ENCODE assay signal across 24 mouse cellular contexts in genomic region chr9:39909939-39910338, GRCm38 (mm10). TPM values are rescaled to one million over a fixed set of nuclear protein-coding genes. Genes with fewer than 3 reads are reported as not detected.
DNase-seq lines count a peak whose midpoint lies in the region; ATAC-seq and TF ChIP-seq lines count a peak whose summit lies in the region.
"Had no signal": no experiment of that assay in that cellular context is flagged by ENCODE, and none has a peak within 500 bp of the region (broad histone marks: within the 10 kb centered on the region; RNA-seq: fewer than 3 reads in every experiment).

No protein-coding gene starts in this region.

- H3K9me3 ChIP-seq in MEL (replicated peaks; ENCODE audit: insufficient read depth, low read length), result no peaks in the 10 kb centered on the region
- H3K9me3 ChIP-seq in forebrain, embryonic 10.5 days, result no peaks in the 10 kb centered on the region
- H3K9me3 ChIP-seq: embryonic facial prominence, embryonic 10.5 days; heart, embryonic 13.5 days; hindbrain, embryonic 12.5 days had no signal

- no peaks in the 10 kb centered on the region for H3K36me3 ChIP-seq in MEL (ENCODE audit: control insufficient read depth in 1 of 2, insufficient read depth in 2 of 2, low read length in 2 of 2)
- H3K36me3 ChIP-seq in forebrain, embryonic 10.5 days (replicated peaks), result no peaks in the 10 kb centered on the region
- H3K36me3 ChIP-seq: embryonic facial prominence, embryonic 10.5 days; heart, embryonic 13.5 days; hindbrain, embryonic 12.5 days had no signal

- DNase-seq in 416B (ENCODE audit: low read depth) (peak; percentile 62), MEL (ENCODE audit: low read depth, low spot score) (peak; percentile 5)
- no peak for DNase-seq in forebrain, embryonic 10.5 days (ENCODE audit: extremely low spot score, low spot score)
- no peak for DNase-seq in neural tube, embryonic 10.5 days (ENCODE audit: extremely low spot score, low spot score)
- DNase-seq in spleen, adult 12 weeks (ENCODE audit: low spot score), result no peak
- DNase-seq: adrenal gland, adult 2 months; adrenal gland, postnatal 25 days; cerebellum, adult 2 months; cerebellum, postnatal 25 days; gastrocnemius, adult 2 months; gastrocnemius, postnatal 25 days; heart, adult 11 months; heart, postnatal 36 days had no signal

- H3K27me3 ChIP-seq in MEL (ENCODE audit: control insufficient read depth in 1 of 2, insufficient read depth in 2 of 2, low read length in 2 of 2), result no peaks in the 10 kb centered on the region
- H3K27me3 ChIP-seq in forebrain, embryonic 10.5 days (ENCODE audit: poor library complexity, severe bottlenecking), result no peaks in the 10 kb centered on the region
- H3K27me3 ChIP-seq: heart, embryonic 13.5 days; hindbrain, embryonic 12.5 days had no signal

- no peak for TF ChIP-seq RAD21 in MEL (IDR thresholded peaks at IDR 0.05; ENCODE audit: low read depth, low read length)

- TF ChIP-seq EP300 in MEL (IDR thresholded peaks at IDR 0.05; ENCODE audit: low read depth in 1 of 2, low read length in 2 of 2), result no peak

- peak; percentile 55 to 77; a peak in 3 of 4 replicates for ATAC-seq in hematopoietic stem cell, adult 5-6 weeks (replicated peaks in 1 of 2; ENCODE audit: insufficient read depth in 1 of 2, low FRiP score in 2 of 2, low TSS enrichment in 1 of 2, low read depth in 1 of 2, poor library complexity in 2 of 2, severe bottlenecking in 2 of 2)
- 0 out of 2 replicates have a peak, but pooled peaks have one; percentile 43 for ATAC-seq in monocyte, adult 5-6 weeks (replicated peaks; ENCODE audit: insufficient number of reproducible peaks, low FRiP score, low TSS enrichment, poor library complexity, severe bottlenecking)
- ATAC-seq: forebrain, embryonic 14.5 days; hindbrain, embryonic 16.5 days; inflammation-experienced regulatory T-cells, adult 6 months had no signal

- 88% methylated on average over 3 of the region's 3 CpGs for WGBS in forebrain, embryonic 10.5 days

- H3K79me2 ChIP-seq in MEL (ENCODE audit: control insufficient read depth, insufficient read depth, low read length, poor library complexity), result no peaks in the 10 kb centered on the region

- no peak overlapping the region for H3K9ac ChIP-seq in MEL (ENCODE audit: control insufficient read depth, low read depth, low read length, poor library complexity, severe bottlenecking)
- H3K9ac ChIP-seq: heart, embryonic 13.5 days; hindbrain, embryonic 12.5 days had no signal

- TF ChIP-seq CTCF in MEL (IDR thresholded peaks at IDR 0.05 in 2 of 3, conservative IDR thresholded peaks at IDR 0.05 in 1 of 3; ENCODE audit: control insufficient read depth in 1 of 3, insufficient read depth in 1 of 3, low read depth in 2 of 3, low read length in 3 of 3, poor library complexity in 1 of 3, severe bottlenecking in 1 of 3), result no peak

- H3K27ac ChIP-seq in MEL (ENCODE audit: control insufficient read depth, low read depth, low read length), result no peak overlapping the region
- H3K27ac ChIP-seq in forebrain, embryonic 10.5 days, result no peak overlapping the region
- H3K27ac ChIP-seq: embryonic facial prominence, embryonic 10.5 days; gastrocnemius, adult 2 months; heart, embryonic 13.5 days; hindbrain, embryonic 12.5 days had no signal

- H3K4me1 ChIP-seq in MEL (ENCODE audit: control insufficient read depth in 1 of 2, insufficient read depth in 2 of 2, low read length in 2 of 2), result no peaks in the 10 kb centered on the region
- H3K4me1 ChIP-seq in forebrain, embryonic 10.5 days, result no peaks in the 10 kb centered on the region
- H3K4me1 ChIP-seq: embryonic facial prominence, embryonic 10.5 days; heart, embryonic 13.5 days; hindbrain, embryonic 12.5 days had no signal

- no peak overlapping the region for H3K4me3 ChIP-seq in MEL (ENCODE audit: control insufficient read depth in 1 of 2, insufficient read depth in 1 of 2, low read depth in 2 of 2, low read length in 2 of 2)
- H3K4me3 ChIP-seq in forebrain, embryonic 10.5 days, result no peak overlapping the region
- H3K4me3 ChIP-seq: embryonic facial prominence, embryonic 10.5 days; gastrocnemius, adult 2 months; heart, embryonic 13.5 days; hindbrain, embryonic 12.5 days had no signal

- TF ChIP-seq POLR2A in MEL (IDR thresholded peaks at IDR 0.05; ENCODE audit: control insufficient read depth in 1 of 2, insufficient read depth in 1 of 2, low read depth in 1 of 2, low read length in 2 of 2, poor library complexity in 1 of 2), result no peak

TF ChIP-seq in MEL, 35 proteins besides CTCF, POLR2A, EP300 and RAD21:
- no peak for TF ChIP-seq USF1 (IDR thresholded peaks at IDR 0.05; ENCODE audit: low read depth, low read length)
- TF ChIP-seq CHD1 (IDR thresholded peaks at IDR 0.05; ENCODE audit: low read depth, low read length), result no peak
- no peak for TF ChIP-seq MXI1 (IDR thresholded peaks at IDR 0.05; ENCODE audit: low read depth, low read length)
- no peak for TF ChIP-seq ZC3H11A (IDR thresholded peaks at IDR 0.05; ENCODE audit: low read depth, low read length)
- no peak for TF ChIP-seq RCOR1 (IDR thresholded peaks at IDR 0.05; ENCODE audit: low read depth, low read length)
- no peak for TF ChIP-seq JUND (IDR thresholded peaks at IDR 0.05; ENCODE audit: low read depth, low read length)
- no peak for TF ChIP-seq USF2 (IDR thresholded peaks at IDR 0.05; ENCODE audit: borderline replicate concordance in 1 of 2, insufficient read depth in 1 of 2, low read depth in 1 of 2, low read length in 2 of 2)
- no peak for TF ChIP-seq TCF12 (IDR thresholded peaks at IDR 0.05; ENCODE audit: low read depth, low read length)
- TF ChIP-seq NELFE (IDR thresholded peaks at IDR 0.05; ENCODE audit: low read depth, low read length), result no peak
- no peak for TF ChIP-seq ETS1 (IDR thresholded peaks at IDR 0.05; ENCODE audit: low read depth, low read length)
- TF ChIP-seq KAT2A (conservative IDR thresholded peaks at IDR 0.05; ENCODE audit: low read depth, low read length), result no peak
- TF ChIP-seq ZMIZ1 (IDR thresholded peaks at IDR 0.05; ENCODE audit: low read depth, low read length), result no peak
- TF ChIP-seq MYC (IDR thresholded peaks at IDR 0.05; ENCODE audit: low read depth, low read length), result no peak
- no peak for TF ChIP-seq MAX (IDR thresholded peaks at IDR 0.05; ENCODE audit: low read length)
- TF ChIP-seq BHLHE40 (IDR thresholded peaks at IDR 0.05; ENCODE audit: borderline replicate concordance, low read depth, low read length), result no peak
- TF ChIP-seq MAFK (IDR thresholded peaks at IDR 0.05; ENCODE audit: borderline replicate concordance, low read depth, low read length), result no peak
- TF ChIP-seq TAL1 (IDR thresholded peaks at IDR 0.05; ENCODE audit: low read length), result no peak
- TF ChIP-seq SIN3A (IDR thresholded peaks at IDR 0.05; ENCODE audit: low read length), result no peak
- no peak for TF ChIP-seq ZNF384 (IDR thresholded peaks at IDR 0.05; ENCODE audit: low read depth, low read length)
- TF ChIP-seq MYB (IDR thresholded peaks at IDR 0.05; ENCODE audit: low read depth, low read length), result no peak

RNA-seq across cellular contexts. Expression of gene Olfr229, which starts 2.8 kb away (rescaled TPM):
- not detected in 2 replicates for total RNA-seq in MEL (2012; rRNA removed)
- not detected for polyA plus RNA-seq in MEL (2012; ENCODE audit: insufficient read depth in 1 of 2, insufficient read length in 2 of 2, low read depth in 1 of 2, low replicate concordance in 2 of 2, missing spikeins in 1 of 2)
- total RNA-seq in hematopoietic stem cell, adult 5-6 weeks (2017), result not detected in 2 replicates
- not detected in 3 replicates for total RNA-seq in monocyte, adult 5-6 weeks (2017)
- not detected in 2 replicates for polyA plus RNA-seq in forebrain, embryonic 10.5 days (2016; fragmentation: Nextera tagmentation; extraction: Ambion mirVana)
- total RNA-seq: adrenal gland, adult 2 months; adrenal gland, postnatal 25 days; ES-E14; gastrocnemius, adult 2 months; gastrocnemius, postnatal 25 days; heart, postnatal 36 days had no signal
- polyA plus RNA-seq: adrenal gland, adult 2 months; cerebellum, adult 2 months; embryonic facial prominence, embryonic 10.5 days; embryonic facial prominence, embryonic 14.5 days; forebrain, embryonic 14.5 days; heart, embryonic 13.5 days; heart, postnatal 0 days; hindbrain, embryonic 12.5 days; hindbrain, embryonic 16.5 days; inflammation-experienced regulatory T-cells, adult 6 months had no signal

RNA-seq across cellular contexts. Expression of gene Olfr974, which starts 27.4 kb away (rescaled TPM):
- not detected in 2 replicates for total RNA-seq in MEL (2012; rRNA removed)
- polyA plus RNA-seq in MEL (2012; ENCODE audit: insufficient read depth in 1 of 2, insufficient read length in 2 of 2, low read depth in 1 of 2, low replicate concordance in 2 of 2, missing spikeins in 1 of 2), result not detected
- not detected in 2 replicates for total RNA-seq in hematopoietic stem cell, adult 5-6 weeks (2017)
- total RNA-seq in monocyte, adult 5-6 weeks (2017), result not detected in 3 replicates
- not detected in 2 replicates for polyA plus RNA-seq in forebrain, embryonic 10.5 days (2016; fragmentation: Nextera tagmentation; extraction: Ambion mirVana)
- total RNA-seq: adrenal gland, adult 2 months; adrenal gland, postnatal 25 days; ES-E14; gastrocnemius, adult 2 months; gastrocnemius, postnatal 25 days; heart, postnatal 36 days had no signal
- polyA plus RNA-seq: adrenal gland, adult 2 months; cerebellum, adult 2 months; embryonic facial prominence, embryonic 10.5 days; forebrain, embryonic 14.5 days; heart, embryonic 13.5 days; heart, postnatal 0 days; hindbrain, embryonic 12.5 days; hindbrain, embryonic 16.5 days had no signal

RNA-seq across cellular contexts. Expression of gene Olfr975, which starts 41.9 kb away (rescaled TPM):
- not detected in 2 replicates for total RNA-seq in MEL (2012; rRNA removed)
- polyA plus RNA-seq in MEL (2012; ENCODE audit: insufficient read depth in 1 of 2, insufficient read length in 2 of 2, low read depth in 1 of 2, low replicate concordance in 2 of 2, missing spikeins in 1 of 2), result not detected
- total RNA-seq in hematopoietic stem cell, adult 5-6 weeks (2017), result not detected in 2 replicates
- total RNA-seq in monocyte, adult 5-6 weeks (2017), result not detected in 3 replicates
- polyA plus RNA-seq in forebrain, embryonic 10.5 days (2016; fragmentation: Nextera tagmentation; extraction: Ambion mirVana), result not detected in 2 replicates
- total RNA-seq: adrenal gland, postnatal 25 days; ES-E14; gastrocnemius, adult 2 months; gastrocnemius, postnatal 25 days; heart, postnatal 36 days had no signal
- polyA plus RNA-seq: adrenal gland, adult 2 months; cerebellum, adult 2 months; embryonic facial prominence, embryonic 14.5 days; forebrain, embryonic 14.5 days; heart, embryonic 13.5 days; heart, postnatal 0 days; hindbrain, embryonic 12.5 days; inflammation-experienced regulatory T-cells, adult 6 months had no signal

RNA-seq across cellular contexts. Expression of gene Olfr972, which starts 43.7 kb away (rescaled TPM):
- not detected in 2 replicates for total RNA-seq in MEL (2012; rRNA removed)
- not detected for polyA plus RNA-seq in MEL (2012; ENCODE audit: insufficient read depth in 1 of 2, insufficient read length in 2 of 2, low read depth in 1 of 2, low replicate concordance in 2 of 2, missing spikeins in 1 of 2)
- total RNA-seq in hematopoietic stem cell, adult 5-6 weeks (2017), result not detected in 2 replicates
- total RNA-seq in monocyte, adult 5-6 weeks (2017), result not detected in 3 replicates
- polyA plus RNA-seq in forebrain, embryonic 10.5 days (2016; fragmentation: Nextera tagmentation; extraction: Ambion mirVana), result not detected in 2 replicates
- total RNA-seq: adrenal gland, adult 2 months; adrenal gland, postnatal 25 days; ES-E14; gastrocnemius, adult 2 months; gastrocnemius, postnatal 25 days; heart, postnatal 36 days had no signal
- polyA plus RNA-seq: adrenal gland, adult 2 months; cerebellum, adult 2 months; embryonic facial prominence, embryonic 10.5 days; forebrain, embryonic 14.5 days; heart, embryonic 13.5 days; heart, postnatal 0 days; hindbrain, embryonic 12.5 days; hindbrain, embryonic 16.5 days; inflammation-experienced regulatory T-cells, adult 6 months had no signal

RNA-seq across cellular contexts. Expression of gene Olfr976, which starts 51.0 kb away (rescaled TPM):
- total RNA-seq in MEL (2012; rRNA removed), result not detected in 2 replicates
- not detected for polyA plus RNA-seq in MEL (2012; ENCODE audit: insufficient read depth in 1 of 2, insufficient read length in 2 of 2, low read depth in 1 of 2, low replicate concordance in 2 of 2, missing spikeins in 1 of 2)
- not detected in 2 replicates for total RNA-seq in hematopoietic stem cell, adult 5-6 weeks (2017)
- not detected in 3 replicates for total RNA-seq in monocyte, adult 5-6 weeks (2017)
- not detected in 2 replicates for polyA plus RNA-seq in forebrain, embryonic 10.5 days (2016; fragmentation: Nextera tagmentation; extraction: Ambion mirVana)
- total RNA-seq: adrenal gland, adult 2 months; adrenal gland, postnatal 25 days; ES-E14; gastrocnemius, adult 2 months; gastrocnemius, postnatal 25 days; heart, postnatal 36 days had no signal
- polyA plus RNA-seq: adrenal gland, adult 2 months; cerebellum, adult 2 months; embryonic facial prominence, embryonic 10.5 days; embryonic facial prominence, embryonic 14.5 days; forebrain, embryonic 14.5 days; heart, embryonic 13.5 days; heart, postnatal 0 days; hindbrain, embryonic 12.5 days; hindbrain, embryonic 16.5 days; inflammation-experienced regulatory T-cells, adult 6 months had no signal

Comparison
In these comparisons a context has a peak if more than half of its experiments do, and no peak if none do; other contexts are left out.
1. DNase-seq: peak in 416B (single experiment) and MEL (single experiment); none in forebrain, embryonic 10.5 days (single experiment), neural tube, embryonic 10.5 days (single experiment) and spleen, adult 12 weeks (single experiment).